Mouse (Mus musculus): ENCODE measurements around the gene Slc16a9.

DNA sequence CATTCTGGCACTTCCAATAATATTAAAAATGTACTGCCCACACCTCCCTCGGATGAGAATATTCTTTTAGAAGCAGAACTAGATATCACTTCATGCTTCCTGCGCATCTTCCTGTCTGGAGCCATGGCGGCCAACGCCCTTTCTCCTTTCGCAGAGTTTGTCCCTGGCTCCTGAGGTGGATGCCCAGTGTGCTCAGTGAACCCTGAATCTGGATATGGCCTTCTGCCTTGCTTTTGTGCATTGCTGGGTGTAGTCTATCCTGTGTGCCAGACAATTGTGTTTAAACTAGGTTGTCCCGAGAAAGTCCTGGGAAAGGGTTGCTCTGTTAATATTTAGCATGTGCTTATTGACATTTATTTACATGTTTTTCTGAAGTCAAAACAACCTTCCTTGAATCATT lies 71.0 kb downstream of the Slc16a9 start:
- TF ChIP-seq USF1 (IDR thresholded peaks at IDR 0.05; ENCODE audit: low read depth) (no peak), POLR2A (IDR thresholded peaks at IDR 0.05; ENCODE audit: insufficient read length, low read depth) (no peak), TCF12 (IDR thresholded peaks at IDR 0.05; ENCODE audit: insufficient read depth, poor library complexity, severe bottlenecking) (no peak), CEBPB (IDR thresholded peaks at IDR 0.05; ENCODE audit: insufficient read depth, poor library complexity, severe bottlenecking) (no peak), REST (IDR thresholded peaks at IDR 0.05; ENCODE audit: insufficient read depth, insufficient read length) (no peak)
